Mouse (Mus musculus): ENCODE data around the gene Plet1.

DNA sequence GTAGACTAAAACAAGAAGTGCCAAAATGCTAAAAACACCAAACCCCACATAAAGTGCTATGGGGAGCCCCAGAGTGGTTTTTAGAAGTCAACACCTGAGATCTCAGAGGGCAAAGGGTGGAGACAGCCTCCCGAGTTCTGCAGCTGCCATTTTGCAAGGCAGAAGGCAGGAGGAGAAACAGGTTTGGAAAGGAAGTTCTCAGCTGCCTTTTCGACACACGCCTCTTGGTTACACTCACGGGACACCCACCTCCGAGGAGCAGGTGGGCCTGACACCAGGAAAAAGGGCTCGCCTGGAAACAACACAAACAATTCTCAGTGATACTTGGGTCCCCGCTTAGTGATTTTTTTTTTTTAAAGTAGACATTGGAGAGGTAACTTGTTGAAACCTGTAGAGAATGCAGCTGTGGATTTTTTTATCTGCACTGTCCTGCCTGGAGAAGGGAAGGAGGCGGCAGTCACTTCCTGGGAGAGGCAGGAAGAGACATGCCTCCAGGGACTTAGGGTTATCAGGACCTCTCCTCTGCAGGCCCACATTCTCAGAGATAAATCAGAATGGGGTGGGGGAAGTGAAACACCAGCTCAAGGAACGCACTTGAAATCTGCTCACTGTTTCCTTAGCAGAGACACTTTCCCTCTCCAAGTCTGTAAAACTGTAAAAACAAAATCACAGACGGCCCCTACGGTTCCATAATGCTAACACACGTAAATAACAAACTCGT is 23.0 kb upstream of the Plet1 start:
- TF ChIP-seq POLR2A (IDR thresholded peaks at IDR 0.05; ENCODE audit: borderline replicate concordance, low read depth, low read length) (no peak), CTCF (IDR thresholded peaks at IDR 0.05; ENCODE audit: low read depth, low read length) (no peak)
